Mouse (Mus musculus) embryo, embryonic 11 days (tissue): ENCODE results near the gene Cbr4.

Experiments
- DNase-seq: peaks from one replicate; pipeline ENCODE4 v3.0.0-alpha.2; 2015

Gene Cbr4

GRCm38 (mm10) chr8:61497110-61497509 is 9.6 kb downstream of the Cbr4 start:
- DNase-seq, result no peak

GRCm38 (mm10) chr8:61499035-61499434 is 11.5 kb downstream of the Cbr4 start:
- peak; percentile 59 for DNase-seq

- no peak for DNase-seq
These were observed 13.4 kb downstream of the Cbr4 start for GRCm38 (mm10) chr8:61500914-61501313.

GRCm38 (mm10) chr8:61502277-61502676 is 14.7 kb downstream of the Cbr4 start:
- no peak for DNase-seq

GRCm38 (mm10) chr8:61515110-61515930 is 27.8 kb downstream of the Cbr4 start:
- peak; percentile 31 for DNase-seq

GRCm38 (mm10) chr8:61515931-61516744 is 28.6 kb downstream of the Cbr4 start:
- DNase-seq, result peak; percentile 90

GRCm38 (mm10) chr8:61516745-61517501 is 29.4 kb downstream of the Cbr4 start:
- DNase-seq, result no peak

- DNase-seq, result no peak
These were observed 30.1 kb downstream of the Cbr4 start for GRCm38 (mm10) chr8:61517502-61518185.

GRCm38 (mm10) chr8:61522132-61522531 is 34.6 kb downstream of the Cbr4 start:
- peak; percentile 43 for DNase-seq

GRCm38 (mm10) chr8:61527037-61527436 is 39.5 kb downstream of the Cbr4 start:
- DNase-seq, result no peak

GRCm38 (mm10) chr8:61528197-61528596 is 40.7 kb downstream of the Cbr4 start:
- DNase-seq, result no peak

GRCm38 (mm10) chr8:61528642-61529041 is 41.1 kb downstream of the Cbr4 start:
- DNase-seq, result no peak

- DNase-seq, result no peak
These were observed 44.6 kb downstream of the Cbr4 start for GRCm38 (mm10) chr8:61531944-61532795.

- DNase-seq, result no peak
These were observed 45.3 kb downstream of the Cbr4 start for GRCm38 (mm10) chr8:61532831-61533230.

- DNase-seq, result no peak
These were observed 45.9 kb downstream of the Cbr4 start for GRCm38 (mm10) chr8:61533356-61533926.

GRCm38 (mm10) chr8:61535472-61535871 is 47.9 kb downstream of the Cbr4 start:
- peak; percentile 50 for DNase-seq

GRCm38 (mm10) chr8:61537471-61537870 is 49.9 kb downstream of the Cbr4 start:
- DNase-seq, result no peak

- peak; percentile 88 for DNase-seq
These were observed 52.4 kb downstream of the Cbr4 start for GRCm38 (mm10) chr8:61539828-61540500.

- DNase-seq, result no peak
These were observed 62.1 kb downstream of the Cbr4 start for GRCm38 (mm10) chr8:61549585-61549984.

- peak; percentile 25 for DNase-seq
These were observed 62.6 kb downstream of the Cbr4 start for GRCm38 (mm10) chr8:61550006-61550748.
